Mouse (Mus musculus): ENCODE results near the gene Kif3b. TPM values are rescaled to one million over a fixed set of nuclear protein-coding genes. Genes with fewer than 3 reads are reported as not detected.
"Not testable (repeated sequence)": the region's sequence is repeated elsewhere in the genome, so short reads cannot be mapped to it uniquely, and the experiment has no call there.

Gene Kif3b
- polyA plus RNA-seq, 1 experiment from 2014 or later = 7.7 TPM

GRCm38 (mm10) chr2:153274919-153275247, 16.3 kb upstream of the Kif3b start:
- H3K4me3 ChIP-seq (replicated peaks) = no peak overlapping the region
- H3K4me1 ChIP-seq (replicated peaks) = 0 out of 2 replicates have a peak, but pooled peaks cover 9% of the 10 kb centered on the region
- H3K36me3 ChIP-seq = no peaks in the 10 kb centered on the region
- ATAC-seq = 0 out of 2 replicates have a peak, but pooled peaks have one; percentile 20
- H3K9ac ChIP-seq = no peak overlapping the region
- H3K27me3 ChIP-seq (replicated peaks) = no peaks in the 10 kb centered on the region
- H3K27ac ChIP-seq = no peak overlapping the region
- H3K9me3 ChIP-seq = no peaks in the 10 kb centered on the region
- H3K4me2 ChIP-seq (replicated peaks) = no peak overlapping the region
- 70% methylated on average over 6 of the region's 6 CpGs for WGBS

GRCm38 (mm10) chr2:153275577-153275976, 15.6 kb upstream of the Kif3b start:
- H3K4me3 ChIP-seq (replicated peaks); H3K36me3 ChIP-seq; H3K4me1 ChIP-seq (replicated peaks); ATAC-seq; H3K9ac ChIP-seq; H3K27ac ChIP-seq; H3K9me3 ChIP-seq; H3K4me2 ChIP-seq (replicated peaks); H3K27me3 ChIP-seq (replicated peaks): not testable (repeated sequence)
- WGBS = 84% methylated on average over 3 of the region's 3 CpGs

GRCm38 (mm10) chr2:153276440-153276839, 14.8 kb upstream of the Kif3b start:
- H3K4me2 ChIP-seq (replicated peaks) = no peak overlapping the region
- H3K4me3 ChIP-seq (replicated peaks) = no peak overlapping the region
- WGBS = 90% methylated on average over 8 of the region's 8 CpGs
- H3K27ac ChIP-seq = no peak overlapping the region
- no peaks in the 10 kb centered on the region for H3K9me3 ChIP-seq
- no peak overlapping the region for H3K9ac ChIP-seq
- H3K36me3 ChIP-seq = no peaks in the 10 kb centered on the region
- no peaks in the 10 kb centered on the region for H3K27me3 ChIP-seq (replicated peaks)
- ATAC-seq = no peak
- H3K4me1 ChIP-seq (replicated peaks) = 0 out of 2 replicates have a peak, but pooled peaks cover 4% of the 10 kb centered on the region

- H3K27ac ChIP-seq; ATAC-seq; H3K27me3 ChIP-seq (replicated peaks); H3K4me3 ChIP-seq (replicated peaks); H3K9ac ChIP-seq; H3K4me2 ChIP-seq (replicated peaks); H3K9me3 ChIP-seq; H3K36me3 ChIP-seq; H3K4me1 ChIP-seq (replicated peaks): not testable (repeated sequence)
- WGBS = 86% methylated on average over 5 of the region's 5 CpGs
Observed at GRCm38 (mm10) chr2:153276846-153277245, 14.4 kb upstream of the Kif3b start.

- no peak overlapping the region for H3K4me2 ChIP-seq (replicated peaks)
- WGBS = 80% methylated on average over 5 of the region's 5 CpGs
- H3K27me3 ChIP-seq (replicated peaks) = no peaks in the 10 kb centered on the region
- H3K4me1 ChIP-seq (replicated peaks) = 0 out of 2 replicates have a peak, but pooled peaks cover under 1% of the 10 kb centered on the region
- H3K36me3 ChIP-seq = no peaks in the 10 kb centered on the region
- no peak overlapping the region for H3K4me3 ChIP-seq (replicated peaks)
- ATAC-seq = no peak
- H3K9me3 ChIP-seq = no peaks in the 10 kb centered on the region
- H3K9ac ChIP-seq = no peak overlapping the region
- H3K27ac ChIP-seq = no peak overlapping the region
Observed at GRCm38 (mm10) chr2:153278357-153278756, 12.9 kb upstream of the Kif3b start.

GRCm38 (mm10) chr2:153283919-153284318, 7.3 kb upstream of the Kif3b start:
- no peak overlapping the region for H3K9ac ChIP-seq
- 84% methylated on average over 6 of the region's 6 CpGs for WGBS
- H3K4me1 ChIP-seq (replicated peaks) = peaks cover 8% of the 10 kb centered on the region; the same call in 1 of the 2 replicates
- H3K9me3 ChIP-seq = no peaks in the 10 kb centered on the region
- H3K27me3 ChIP-seq (replicated peaks) = no peaks in the 10 kb centered on the region
- no peak for ATAC-seq
- H3K36me3 ChIP-seq = no peaks in the 10 kb centered on the region
- H3K4me3 ChIP-seq (replicated peaks) = no peak overlapping the region
- no peak overlapping the region for H3K27ac ChIP-seq
- H3K4me2 ChIP-seq (replicated peaks) = no peak overlapping the region

- 84% methylated on average over 4 of the region's 4 CpGs for WGBS
- Histone ChIP-seq H3K4me3 (replicated peaks) (no peak overlapping the region), H3K4me1 (replicated peaks) (peaks cover 11% of the 10 kb centered on the region; the same call in 1 of the 2 replicates), H3K27me3 (replicated peaks) (no peaks in the 10 kb centered on the region), H3K36me3 (no peaks in the 10 kb centered on the region), H3K4me2 (replicated peaks) (no peak overlapping the region), H3K9ac (no peak overlapping the region), H3K9me3 (no peaks in the 10 kb centered on the region), H3K27ac (no peak overlapping the region)
- no peak for ATAC-seq
Observed at GRCm38 (mm10) chr2:153286524-153286923, 4.7 kb upstream of the Kif3b start.

GRCm38 (mm10) chr2:153287835-153288234, 3.4 kb upstream of the Kif3b start:
- Histone ChIP-seq H3K27ac (no peak overlapping the region), H3K9ac (no peak overlapping the region), H3K4me1 (replicated peaks) (peaks cover 19% of the 10 kb centered on the region), H3K36me3 (no peaks in the 10 kb centered on the region), H3K4me3 (replicated peaks) (no peak overlapping the region), H3K9me3 (no peaks in the 10 kb centered on the region), H3K4me2 (replicated peaks) (no peak overlapping the region), H3K27me3 (replicated peaks) (no peaks in the 10 kb centered on the region)
- ATAC-seq = no peak
- 37% methylated on average over 6 of the region's 6 CpGs for WGBS

GRCm38 (mm10) chr2:153292305-153292861, 1.2 kb downstream of the Kif3b start:
- no peaks in the 10 kb centered on the region for H3K9me3 ChIP-seq
- H3K36me3 ChIP-seq = no peaks in the 10 kb centered on the region; the same call in 1 of the 2 replicates
- H3K27ac ChIP-seq = no peak overlapping the region
- no peak overlapping the region for H3K9ac ChIP-seq
- H3K4me2 ChIP-seq (replicated peaks) = peak overlapping the region; percentile 80
- WGBS = 45% methylated on average over 7 of the region's 7 CpGs
- peaks cover 19% of the 10 kb centered on the region for H3K4me1 ChIP-seq (replicated peaks)
- peak; percentile 34 for ATAC-seq
- H3K4me3 ChIP-seq (replicated peaks) = peak overlapping the region; percentile 78
- no peaks in the 10 kb centered on the region for H3K27me3 ChIP-seq (replicated peaks)

GRCm38 (mm10) chr2:153295196-153295595, 4.0 kb downstream of the Kif3b start:
- H3K4me3 ChIP-seq (replicated peaks) = no peak overlapping the region
- no peak overlapping the region for H3K27ac ChIP-seq
- H3K9me3 ChIP-seq = no peaks in the 10 kb centered on the region
- H3K4me2 ChIP-seq (replicated peaks) = no peak overlapping the region
- H3K36me3 ChIP-seq = no peaks in the 10 kb centered on the region; the same call in 1 of the 2 replicates
- H3K9ac ChIP-seq = no peak overlapping the region
- WGBS = 87% methylated on average over 4 of the region's 4 CpGs
- no peaks in the 10 kb centered on the region for H3K27me3 ChIP-seq (replicated peaks)
- no peak for ATAC-seq
- H3K4me1 ChIP-seq (replicated peaks) = peaks cover 11% of the 10 kb centered on the region

- Histone ChIP-seq H3K4me1 (replicated peaks) (no peaks in the 10 kb centered on the region; the same call in 1 of the 2 replicates), H3K36me3 (no peaks in the 10 kb centered on the region; the same call in 1 of the 2 replicates), H3K4me2 (replicated peaks) (no peak overlapping the region), H3K9me3 (no peaks in the 10 kb centered on the region), H3K27ac (no peak overlapping the region), H3K9ac (0 out of 2 replicates have a peak overlapping the region, but pooled peaks have one; percentile 1), H3K27me3 (replicated peaks) (no peaks in the 10 kb centered on the region), H3K4me3 (replicated peaks) (no peak overlapping the region)
- no peak for ATAC-seq
- WGBS = 86% methylated on average over 4 of the region's 4 CpGs
Observed at GRCm38 (mm10) chr2:153297771-153298170, 6.6 kb downstream of the Kif3b start.

GRCm38 (mm10) chr2:153298460-153298859, 7.2 kb downstream of the Kif3b start:
- H3K4me2 ChIP-seq (replicated peaks) = no peak overlapping the region
- H3K9me3 ChIP-seq = no peaks in the 10 kb centered on the region
- ATAC-seq = peak; percentile 24; the same call in 1 of the 2 replicates
- H3K36me3 ChIP-seq = no peaks in the 10 kb centered on the region; the same call in 1 of the 2 replicates
- 48% methylated on average over 4 of the region's 4 CpGs for WGBS
- no peak overlapping the region for H3K4me3 ChIP-seq (replicated peaks)
- no peak overlapping the region for H3K27ac ChIP-seq
- H3K9ac ChIP-seq = no peak overlapping the region
- no peaks in the 10 kb centered on the region; the same call in 1 of the 2 replicates for H3K4me1 ChIP-seq (replicated peaks)
- H3K27me3 ChIP-seq (replicated peaks) = no peaks in the 10 kb centered on the region

GRCm38 (mm10) chr2:153298863-153299262, 7.7 kb downstream of the Kif3b start:
- H3K4me3 ChIP-seq (replicated peaks) = no peak overlapping the region
- no peaks in the 10 kb centered on the region for H3K27me3 ChIP-seq (replicated peaks)
- no peak overlapping the region for H3K4me2 ChIP-seq (replicated peaks)
- H3K9ac ChIP-seq = no peak overlapping the region
- H3K4me1 ChIP-seq (replicated peaks) = no peaks in the 10 kb centered on the region; the same call in 1 of the 2 replicates
- WGBS = 61% methylated on average over 4 of the region's 4 CpGs
- no peaks in the 10 kb centered on the region; the same call in 1 of the 2 replicates for H3K36me3 ChIP-seq
- no peaks in the 10 kb centered on the region for H3K9me3 ChIP-seq
- peak; percentile 65; the same call in 1 of the 2 replicates for ATAC-seq
- no peak overlapping the region for H3K27ac ChIP-seq

All from intestine, embryonic 15.5 days (tissue).